Mouse (Mus musculus): ENCODE data around the gene Mfsd4b1.

DNA sequence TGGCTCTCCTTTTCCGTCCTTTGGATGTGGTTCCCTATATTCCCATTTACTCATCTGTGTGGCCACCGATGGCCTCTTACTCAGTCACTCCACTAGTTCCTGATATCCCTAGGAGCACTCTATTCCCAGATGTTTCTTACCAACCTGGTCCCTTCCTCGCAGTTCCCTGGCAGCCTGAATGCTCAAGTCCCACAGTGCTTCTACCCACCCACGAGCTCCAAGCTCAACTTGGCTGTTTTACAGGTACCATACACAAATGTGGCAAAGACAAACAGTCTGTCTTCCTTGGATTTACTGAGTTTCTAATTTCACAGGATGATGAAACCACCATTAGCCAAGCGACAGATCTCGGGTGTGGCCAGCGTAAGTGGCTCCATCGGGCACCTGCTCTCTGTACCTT, 29.4 kb upstream of the Mfsd4b1 start:
- TF ChIP-seq CTCF (IDR thresholded peaks at IDR 0.05; ENCODE audit: insufficient read depth, low read length): no peak
- TF ChIP-seq POLR2A (IDR thresholded peaks at IDR 0.05; ENCODE audit: borderline replicate concordance, extremely low read depth, low read depth, low read length): no peak
